Mouse (Mus musculus) adrenal gland, adult 8-10 months (tissue): ENCODE measurements around the gene Prdm1. TPM values are rescaled to one million over a fixed set of nuclear protein-coding genes. Genes with fewer than 3 reads are reported as not detected.
A peak's percentile ranks its signal among the peaks of the same experiment; 100 is the strongest.

Experiments
- DNase-seq: peaks from one replicate; pipeline ENCODE4 v3.0.0; 2022
- total RNA-seq, 4 experiments: library from RNA; stranded (reverse); gene quantifications; 2 replicates each; pipeline ENCODE4 v1.2.4; 2022

Prdm1 gene
- total RNA-seq, 4 experiments from 2014 or later = 2.2 to 7.7 (median 5.6) TPM

DNA sequence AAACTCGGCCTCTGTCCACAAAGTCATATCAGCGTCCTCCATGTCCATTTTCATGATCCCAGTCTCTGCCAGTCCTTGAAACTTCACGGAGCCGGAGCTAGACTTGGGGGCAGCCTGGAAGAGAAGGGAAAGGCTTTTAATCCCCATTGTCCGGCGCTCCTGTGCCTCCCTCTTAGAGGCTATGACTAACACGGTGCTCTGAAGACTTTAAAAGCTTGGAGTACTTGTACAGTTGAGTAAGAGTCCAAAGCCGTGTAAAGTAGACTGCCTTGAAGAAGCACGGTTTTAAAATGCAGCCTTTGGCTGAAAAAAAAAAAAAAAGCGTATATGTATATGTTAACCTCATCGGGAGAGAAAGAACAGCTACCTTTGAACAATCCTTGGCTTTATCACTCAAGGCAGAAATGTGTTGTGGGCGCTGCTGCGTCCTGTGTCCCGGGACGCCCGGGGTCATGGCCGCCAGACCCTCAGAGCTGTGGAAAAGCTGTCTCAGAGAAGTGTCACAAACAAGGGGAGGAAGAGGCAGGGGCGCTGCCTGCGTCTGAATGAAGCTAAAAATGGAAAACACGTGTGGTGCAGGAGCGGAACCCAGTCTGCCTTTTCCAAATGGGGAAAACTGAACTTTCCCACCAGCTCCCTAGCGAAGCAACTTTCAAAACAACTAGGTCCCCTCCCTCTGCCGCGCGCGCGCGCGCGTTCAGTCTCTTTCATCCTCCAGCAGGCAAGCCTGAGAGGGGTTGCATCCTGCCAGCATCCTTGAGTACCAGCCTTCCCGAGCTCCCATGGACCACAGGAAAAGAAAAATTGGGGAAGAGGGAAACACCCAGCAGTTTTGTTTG is 71.3 kb downstream of the Prdm1 start:
- DNase-seq = peak; percentile 13

DNA sequence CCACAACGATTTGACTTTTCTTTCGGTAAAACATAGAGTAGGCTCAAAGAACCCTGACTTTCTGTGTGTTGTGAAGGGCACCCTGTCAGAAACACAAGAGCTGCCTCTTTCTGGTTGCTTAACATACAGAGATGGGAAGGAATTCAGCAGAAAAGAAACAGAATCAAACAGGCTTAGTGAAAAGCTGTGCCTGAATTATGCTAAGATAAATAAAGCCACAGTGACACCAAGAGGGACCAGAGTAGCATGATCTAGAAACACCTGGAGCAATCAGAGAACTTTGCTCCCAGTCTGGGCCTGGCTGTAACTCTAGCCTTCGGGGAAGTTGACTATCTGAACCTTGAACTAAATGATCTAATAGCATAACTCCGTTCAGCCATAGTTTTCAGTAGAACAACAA is 73.5 kb downstream of the Prdm1 start:
- no peak for DNase-seq

DNA sequence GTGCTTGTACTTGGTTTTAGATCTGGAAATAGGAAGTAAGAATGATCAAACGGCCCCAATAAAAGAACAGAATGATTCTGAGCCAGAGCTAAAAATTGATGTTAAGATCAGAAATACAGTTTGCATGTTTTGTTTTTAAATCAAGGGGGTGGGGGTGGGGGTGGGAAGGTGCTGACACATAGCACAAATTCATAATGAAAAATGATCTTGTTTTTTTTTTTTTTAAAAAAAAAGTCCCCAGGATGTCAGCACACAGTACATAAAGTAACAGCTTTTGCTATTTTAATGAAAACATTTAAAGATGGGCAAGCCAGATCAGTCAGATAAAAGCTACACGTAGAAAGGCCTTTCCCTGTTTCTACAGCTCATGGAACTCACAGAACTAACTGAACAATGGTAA is 74.2 kb downstream of the Prdm1 start:
- no peak for DNase-seq

DNA sequence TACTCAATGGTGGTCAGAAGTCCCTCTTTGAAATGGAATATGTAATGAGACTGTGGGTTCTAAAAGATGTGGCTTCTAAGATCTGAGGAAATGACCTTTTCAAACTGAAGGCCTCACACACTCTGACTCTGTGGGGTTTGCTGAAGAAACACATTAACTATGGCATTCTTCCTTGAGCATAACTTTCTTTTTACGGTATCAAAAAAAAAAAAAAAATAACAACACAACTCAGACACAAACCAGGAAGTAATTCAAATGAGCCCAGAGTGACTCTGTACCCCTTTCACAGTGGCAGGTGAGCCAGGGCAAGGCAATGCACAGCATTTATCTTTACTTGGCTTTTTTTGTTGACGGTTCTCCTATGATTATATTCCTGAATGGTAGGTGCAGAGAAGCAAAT is 77.5 kb downstream of the Prdm1 start:
- DNase-seq = no peak

DNA sequence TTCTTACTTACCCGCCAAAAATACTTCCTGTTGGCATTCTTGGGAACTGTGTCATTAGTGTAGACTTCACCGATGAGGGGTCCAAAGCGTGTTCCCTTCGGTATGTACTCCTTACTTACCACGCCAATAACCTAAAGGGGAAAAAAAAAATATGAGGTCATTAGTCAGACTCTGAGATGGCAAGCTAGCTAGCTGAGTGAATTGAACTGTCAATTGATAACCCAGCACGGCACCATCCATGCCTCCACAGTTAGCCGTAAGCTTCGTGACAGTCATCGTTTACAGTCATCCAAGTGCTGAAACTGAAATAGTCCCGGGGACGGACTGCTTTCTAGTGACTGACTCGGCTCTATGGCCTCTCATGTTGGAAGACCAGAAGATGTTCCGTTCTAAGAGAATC is 78.2 kb downstream of the Prdm1 start:
- no peak for DNase-seq

DNA sequence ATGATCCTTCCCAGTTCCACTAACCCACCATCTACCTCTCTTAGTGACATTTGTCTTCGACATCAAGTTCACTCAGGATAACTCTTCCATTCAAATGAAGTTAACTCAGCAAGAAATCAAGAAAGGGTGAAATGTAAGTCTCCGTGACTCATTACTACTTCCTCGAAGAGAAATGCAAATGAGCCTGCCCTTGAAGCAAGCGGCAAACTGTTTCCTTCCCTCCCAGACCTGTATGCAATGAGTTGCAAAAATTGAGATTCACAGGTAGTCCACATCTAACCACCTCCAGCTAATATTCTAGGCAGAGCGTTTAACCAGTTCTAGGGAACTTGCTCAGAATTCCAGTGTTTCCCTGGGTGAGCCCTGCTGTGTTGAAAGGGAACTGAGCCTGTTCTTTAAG is 78.6 kb downstream of the Prdm1 start:
- no peak for DNase-seq

DNA sequence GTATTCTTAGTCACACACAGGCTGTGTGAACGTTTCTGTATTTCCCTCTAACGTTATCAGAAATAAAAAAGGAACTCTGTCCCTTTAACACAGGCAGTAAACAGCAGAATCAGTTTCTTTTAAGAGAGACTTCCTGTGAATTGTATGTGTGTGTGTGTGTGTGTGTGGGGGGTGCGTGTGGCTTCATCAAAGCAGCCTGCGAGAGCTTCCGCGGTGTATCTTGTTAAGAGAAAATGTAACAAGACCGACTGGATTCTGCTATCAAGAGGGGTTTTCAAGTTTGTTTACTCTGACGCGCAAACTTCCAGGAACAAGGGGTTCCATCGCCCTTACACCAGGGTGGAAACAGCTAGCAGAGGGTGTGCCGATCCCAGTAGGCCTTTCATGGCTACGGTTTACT is 80.1 kb downstream of the Prdm1 start:
- no peak for DNase-seq

DNA sequence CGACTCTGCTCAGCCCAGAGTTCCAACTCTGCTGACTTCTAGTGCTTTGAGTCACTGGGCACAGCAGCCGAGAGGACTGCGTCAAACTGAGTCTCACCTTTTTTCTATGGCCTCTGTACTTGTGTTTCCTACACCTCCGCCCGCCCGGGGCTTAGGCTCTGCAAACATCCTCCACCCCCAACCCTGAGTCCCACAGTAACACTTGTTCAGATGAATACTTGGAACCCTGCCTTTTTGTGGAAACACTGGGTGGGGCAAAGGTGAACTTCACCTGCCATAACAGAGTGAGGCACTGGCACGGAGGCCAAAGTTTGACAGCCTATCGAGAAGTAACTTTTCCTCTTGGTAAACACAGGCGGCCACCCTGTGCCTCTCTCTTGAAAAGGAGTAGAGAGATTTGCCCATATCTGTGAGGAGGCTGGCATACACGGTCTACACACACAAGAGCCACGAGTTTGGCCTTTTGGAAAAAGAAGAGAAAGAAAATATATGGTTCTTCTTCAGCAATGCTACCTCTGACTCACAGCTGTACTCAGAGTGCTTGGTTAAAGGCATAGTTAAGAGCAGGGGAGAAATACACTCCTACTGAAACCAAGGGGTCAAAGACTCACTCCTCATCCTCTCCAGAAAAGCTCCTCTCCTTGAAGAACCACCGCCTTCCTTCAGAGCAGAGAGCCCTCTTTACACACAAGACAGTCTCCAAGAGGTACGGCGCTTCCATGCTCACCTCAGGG is 80.7 kb downstream of the Prdm1 start:
- no peak for DNase-seq

DNA sequence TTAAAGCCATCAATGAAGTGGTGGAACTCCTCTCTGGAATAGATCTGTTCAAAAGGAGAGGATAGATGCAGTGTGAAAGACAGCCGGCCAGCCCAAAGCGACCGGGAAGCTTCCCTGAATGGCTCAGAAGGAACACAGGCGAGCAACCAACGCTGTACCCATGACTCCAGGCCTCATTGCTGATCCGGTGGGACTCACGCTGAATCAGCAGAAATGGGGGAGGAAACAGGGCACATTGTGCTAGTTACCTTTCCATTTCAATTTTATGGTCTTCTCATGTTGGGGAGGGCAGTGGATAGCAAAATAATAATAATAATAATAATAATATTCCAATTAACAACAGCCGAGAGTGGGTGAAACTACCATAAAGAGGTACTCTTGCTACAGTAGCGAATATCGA is 81.3 kb downstream of the Prdm1 start:
- DNase-seq = no peak

DNA sequence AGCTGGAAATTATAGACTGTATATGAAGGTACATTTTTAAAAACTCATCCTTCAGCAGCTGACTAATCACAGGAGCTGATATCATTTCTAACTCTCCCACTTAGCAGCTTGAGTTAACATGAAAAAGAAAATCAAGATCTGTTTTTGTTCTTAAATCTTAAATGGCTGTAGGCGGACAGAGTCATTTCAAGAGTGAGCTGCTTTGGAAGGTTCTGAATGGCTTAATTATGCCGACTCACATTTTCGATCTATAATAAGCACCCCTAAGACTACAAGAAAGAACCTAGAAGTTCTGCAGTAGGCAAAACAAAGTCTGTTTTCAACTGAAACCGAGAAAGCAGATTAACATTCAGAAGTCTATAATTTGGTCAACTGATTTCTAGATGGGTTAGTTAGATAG is 83.9 kb downstream of the Prdm1 start:
- no peak for DNase-seq

DNA sequence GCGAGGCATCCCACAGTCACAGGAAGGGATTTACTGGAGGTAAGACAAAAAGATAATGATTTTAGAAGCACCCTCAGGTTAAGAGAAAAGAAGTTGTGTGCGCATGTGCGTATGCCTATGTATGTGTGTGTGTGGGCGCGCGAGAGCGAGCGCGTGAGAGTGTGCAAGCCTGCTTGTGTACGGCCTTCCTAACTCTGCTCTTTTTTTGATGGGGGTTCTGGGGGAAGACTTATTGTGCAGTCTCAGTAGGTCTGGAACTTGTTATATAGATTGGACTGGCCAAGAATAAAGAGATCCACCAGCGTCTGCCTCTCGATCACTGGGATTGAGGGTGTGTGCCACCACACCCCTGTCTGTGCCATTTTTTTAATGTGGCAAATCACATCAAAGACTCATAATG is 84.6 kb downstream of the Prdm1 start:
- no peak for DNase-seq

DNA sequence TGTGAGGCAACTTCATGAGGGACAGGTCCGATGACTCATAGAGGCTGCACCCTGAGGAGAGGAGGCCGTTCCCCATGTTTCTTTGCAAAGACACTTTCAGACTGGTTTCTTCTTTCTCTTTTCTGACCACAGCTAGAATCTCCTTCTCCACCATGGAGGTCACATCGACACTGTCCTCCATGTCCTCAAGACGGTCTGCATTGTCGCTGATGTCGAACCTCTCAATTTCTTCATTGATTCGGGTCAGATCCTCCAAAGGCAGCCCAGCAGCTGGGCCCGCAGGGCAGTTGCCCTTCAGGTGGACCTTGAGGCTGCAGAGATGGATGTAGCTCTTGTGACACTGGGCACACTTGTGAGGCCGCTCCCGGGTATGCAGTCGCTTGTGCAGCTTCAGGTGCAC is 88.6 kb downstream of the Prdm1 start:
- DNase-seq = peak; percentile 25

DNA sequence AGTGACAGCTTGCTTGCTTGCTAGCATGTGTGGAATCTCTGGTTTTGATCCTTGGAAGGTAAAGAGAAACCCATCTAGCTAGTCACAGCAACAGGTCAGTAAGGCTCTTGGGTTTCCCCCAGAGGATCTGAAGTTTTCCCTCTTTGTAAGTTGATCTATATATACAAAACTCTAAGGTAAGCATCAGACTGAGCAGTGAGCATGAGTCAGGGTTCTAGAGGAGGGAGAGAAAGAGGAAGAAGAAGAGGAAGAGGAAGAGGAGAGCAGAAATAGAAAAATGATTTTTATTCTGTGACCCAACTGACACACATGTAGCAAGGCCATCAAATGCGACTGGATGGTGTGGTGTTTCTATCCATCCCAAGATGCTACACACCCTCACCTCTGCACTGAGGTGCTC is 90.7 kb downstream of the Prdm1 start:
- DNase-seq = no peak

DNA sequence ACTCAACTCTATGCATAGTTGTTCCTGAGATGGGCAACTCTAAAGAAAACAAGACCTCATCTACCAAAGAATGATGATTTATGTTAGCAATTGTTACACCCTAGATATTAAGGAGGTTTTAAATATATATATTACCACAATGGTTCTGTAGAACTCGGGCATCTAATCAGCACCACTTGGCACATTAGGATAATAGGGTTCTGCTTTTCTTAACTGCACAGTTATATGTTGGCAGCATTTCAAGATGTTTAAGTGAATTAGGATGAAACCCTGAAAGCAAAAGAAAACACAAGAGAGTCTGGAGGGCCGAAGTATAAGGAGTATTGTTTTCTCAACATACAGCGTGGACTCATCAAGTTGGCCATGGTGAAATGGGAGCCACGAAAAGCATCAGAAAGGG is 92.3 kb downstream of the Prdm1 start:
- DNase-seq = no peak

DNA sequence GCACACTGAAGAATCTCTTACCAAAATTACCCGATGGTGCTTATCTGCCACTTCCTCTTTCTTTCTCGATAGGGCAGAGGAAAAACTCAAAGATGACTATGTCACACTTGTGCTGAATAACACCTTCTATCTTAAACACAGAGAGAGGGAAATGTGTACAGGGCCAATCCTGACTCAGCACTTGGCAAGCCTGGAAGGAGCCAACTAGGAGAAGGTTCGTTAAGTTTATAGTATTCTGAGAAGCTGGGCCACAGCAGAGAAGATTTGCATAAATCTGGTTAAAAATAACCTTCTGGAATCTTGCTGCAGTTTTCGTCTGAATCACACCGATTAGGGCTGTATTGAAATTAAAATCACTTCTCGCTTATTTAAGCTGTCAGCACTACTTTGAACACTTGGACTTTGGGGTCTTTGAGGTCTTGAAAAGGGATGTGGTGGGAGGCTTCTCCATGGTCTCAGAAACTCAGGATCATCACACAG is 93.6 kb downstream of the Prdm1 start:
- no peak for DNase-seq

DNA sequence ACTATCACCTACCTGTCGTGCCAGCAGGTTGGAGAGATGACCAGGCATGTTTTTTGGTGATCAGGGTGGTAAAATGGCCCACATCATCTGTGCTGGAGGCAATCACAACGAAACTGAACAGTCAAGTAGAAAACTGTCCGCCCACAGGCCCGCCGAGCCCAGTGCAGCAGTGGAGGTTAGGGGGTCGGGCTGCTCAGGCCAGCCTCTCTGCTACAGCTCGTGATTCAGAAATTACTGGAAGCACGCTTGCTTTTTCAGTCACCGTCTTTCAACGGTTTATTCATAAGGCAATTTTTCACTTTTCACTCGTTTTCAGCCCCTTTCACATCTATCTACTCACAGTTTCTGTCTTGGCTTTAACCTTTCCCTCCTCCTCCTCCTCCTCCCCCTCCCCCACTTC is 96.1 kb downstream of the Prdm1 start:
- no peak for DNase-seq

DNA sequence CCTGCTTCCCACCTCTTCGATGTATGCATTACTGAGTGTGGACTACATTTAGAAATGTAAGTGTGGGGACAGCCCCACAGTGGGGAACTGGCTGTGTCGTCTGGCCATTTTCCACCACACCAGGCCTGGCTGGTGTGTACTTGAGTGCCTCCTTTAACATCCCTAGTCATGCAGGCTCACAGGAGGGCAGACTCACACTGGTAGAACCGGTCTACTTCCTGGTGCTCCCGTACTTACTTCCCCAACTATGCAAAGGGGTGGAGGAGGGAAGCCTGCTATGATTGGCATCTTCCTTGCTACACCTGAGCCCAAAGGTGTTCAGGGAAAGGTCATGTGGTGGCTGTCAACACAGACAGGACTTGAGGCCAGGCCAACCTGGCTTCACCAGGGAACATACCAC is 96.6 kb downstream of the Prdm1 start:
- no peak for DNase-seq

DNA sequence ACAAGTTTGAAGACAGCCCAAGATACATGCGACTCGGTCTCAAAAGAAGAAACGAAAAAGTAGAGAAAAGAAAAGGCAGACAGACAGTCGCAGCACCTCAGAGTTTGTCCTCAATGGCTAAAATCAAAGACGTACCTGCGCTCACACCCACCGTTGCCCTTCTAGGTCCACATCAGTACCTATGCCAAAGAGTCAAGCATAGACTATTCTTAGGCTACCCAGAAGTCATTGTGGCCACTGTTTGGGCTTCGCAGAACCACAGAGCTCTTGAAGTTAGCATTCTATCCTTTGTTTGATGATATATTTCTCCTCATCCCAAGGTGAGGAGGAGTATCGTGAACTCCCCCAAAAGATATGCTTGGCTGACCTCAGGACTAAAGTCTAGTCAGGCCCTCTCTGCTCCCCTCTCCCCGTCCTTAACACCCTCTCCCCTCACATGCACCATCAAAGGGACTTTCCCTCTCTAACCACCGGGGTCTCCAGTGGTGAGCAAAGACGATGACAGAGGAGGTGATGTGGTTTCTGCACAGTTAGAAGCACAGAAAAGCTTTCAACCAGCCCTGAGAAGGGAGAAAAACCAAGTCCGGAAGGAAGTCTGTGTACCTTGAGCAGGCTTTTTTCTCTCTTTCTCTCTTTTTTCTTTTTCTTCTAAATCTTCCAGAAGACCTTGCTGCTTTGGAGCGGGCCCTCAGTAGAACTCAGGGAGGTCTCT is 99.0 kb downstream of the Prdm1 start:
- DNase-seq = no peak

DNA sequence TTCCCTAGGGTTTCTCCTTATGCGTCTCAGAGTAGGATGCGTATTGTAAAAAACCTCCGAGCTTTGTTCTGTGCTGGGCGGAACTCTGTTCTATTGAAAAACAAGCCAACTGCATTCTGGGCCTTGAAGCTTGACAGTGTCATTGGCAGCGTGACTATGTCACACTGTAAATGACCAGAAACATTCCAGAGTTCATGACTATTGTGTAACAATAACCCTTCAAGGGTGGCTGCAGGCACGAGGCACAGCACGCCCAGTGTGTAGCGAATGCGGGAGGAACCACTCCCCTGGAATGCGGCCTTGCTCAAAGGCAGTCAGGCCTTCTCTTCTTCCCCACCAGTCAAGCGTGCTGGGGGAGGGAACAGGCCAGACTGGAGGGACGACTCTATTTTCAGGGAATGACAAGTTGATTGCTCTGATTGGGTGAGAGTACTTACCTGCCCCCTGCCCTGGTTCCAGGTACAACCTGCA is 100.4 kb downstream of the Prdm1 start:
- peak; percentile 79 for DNase-seq

DNA sequence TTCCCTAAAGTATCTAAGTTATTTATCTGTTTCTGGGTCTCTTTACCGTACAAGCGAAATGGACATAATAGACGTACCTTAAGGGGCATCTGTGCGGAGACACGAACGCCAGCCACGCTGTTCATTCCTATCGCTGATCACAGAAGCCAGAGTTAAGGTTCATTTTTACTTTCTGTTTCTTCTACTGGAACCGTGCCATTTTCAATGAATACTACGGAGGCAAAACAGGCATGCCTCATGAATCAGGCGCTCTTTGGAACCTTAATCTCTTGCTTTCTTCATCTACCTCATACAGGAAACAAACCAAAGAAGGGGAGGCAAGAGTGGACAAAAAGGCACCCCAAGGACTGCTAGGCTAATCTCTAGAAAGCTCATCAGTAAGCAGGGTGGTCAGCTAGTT is 100.9 kb downstream of the Prdm1 start:
- no peak for DNase-seq

DNA sequence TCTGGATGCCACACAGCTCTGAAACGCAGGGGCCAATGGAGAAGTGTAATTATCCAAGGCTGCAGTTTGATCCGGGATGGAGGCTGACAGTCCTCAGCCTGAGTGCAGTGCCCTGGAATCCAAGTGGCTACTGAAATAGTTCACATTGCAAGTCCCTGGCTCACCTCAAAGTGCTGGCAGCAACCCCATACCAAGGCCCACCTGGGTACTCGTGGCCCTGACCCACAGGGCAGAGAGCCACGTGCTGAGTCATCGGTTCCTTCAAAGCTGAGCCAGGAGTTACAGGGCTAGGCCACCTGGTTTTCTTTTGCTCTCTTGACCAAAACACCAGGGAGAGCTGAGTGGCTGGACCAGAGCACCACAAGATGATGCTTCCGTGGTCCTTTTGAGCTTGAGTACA is 103.3 kb downstream of the Prdm1 start:
- peak; percentile 49 for DNase-seq

DNA sequence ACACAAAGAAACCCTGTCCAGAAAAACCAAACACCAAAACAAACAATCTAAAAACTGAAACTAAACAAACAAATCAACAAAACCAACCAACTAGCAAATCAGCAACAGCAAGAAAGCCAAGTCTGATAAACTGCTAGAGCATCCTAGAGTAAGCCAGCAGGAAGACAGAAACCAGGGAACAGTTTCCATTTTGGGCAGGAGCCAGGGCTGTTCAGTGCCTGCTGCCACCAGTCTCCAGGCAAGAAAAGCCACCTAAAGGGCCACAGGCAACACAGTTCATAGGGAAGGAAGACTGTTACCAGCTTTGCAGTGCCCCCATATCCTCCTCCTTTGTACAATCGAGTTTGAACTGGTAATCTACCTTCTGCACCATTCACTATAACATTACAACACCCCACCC is 106.4 kb downstream of the Prdm1 start:
- no peak for DNase-seq

DNA sequence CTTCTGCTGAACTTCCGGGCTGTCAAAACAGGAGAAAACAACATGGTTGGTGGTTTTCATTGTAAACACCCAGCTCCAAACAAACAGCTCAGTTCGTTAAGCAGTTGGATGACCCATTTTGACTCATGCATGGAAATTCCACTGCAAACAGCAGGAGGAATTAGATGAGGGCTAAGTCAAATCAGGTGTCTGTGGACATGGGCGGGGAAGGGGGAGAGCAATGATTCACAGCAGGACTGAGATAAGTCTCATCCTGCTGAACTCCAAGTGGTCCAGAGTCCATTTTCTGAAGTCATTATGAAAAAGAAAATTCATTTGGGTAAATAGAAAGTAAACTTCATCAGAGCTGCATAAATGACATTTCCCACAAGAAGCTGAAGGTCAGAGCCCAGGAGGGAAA is 108.1 kb downstream of the Prdm1 start:
- DNase-seq = no peak
